Mouse (Mus musculus) heart, adult 2 months (tissue): ENCODE measurements around the gene Gm49673. TPM values are rescaled to one million over a fixed set of nuclear protein-coding genes. Genes with fewer than 3 reads are reported as not detected.
"Not testable (repeated sequence)": the region's sequence is repeated elsewhere in the genome, so short reads cannot be mapped to it uniquely, and the experiment has no call there.

ENCODE experiments used
- DNase-seq, 2 experiments: peaks; one replicate each; pipeline ENCODE4 v3.0.0; 2021
- H3K27ac ChIP-seq: fragments of 200-600 bp; 2 replicates; pipeline ENCODE4 v1.8.1; 2022
- H3K27me3 ChIP-seq: fragments of 200-500 bp; 2 replicates; pipeline ENCODE4 v1.6.1; 2012; ENCODE audit warnings: mild to moderate bottlenecking, low read length, inconsistent platforms, mixed read lengths; ENCODE audit not compliant: control insufficient read depth, insufficient read depth
- H3K36me3 ChIP-seq: fragments of 200-500 bp; 2 replicates; pipeline ENCODE4 v1.6.1; 2012; ENCODE audit warnings: low read length, inconsistent platforms; ENCODE audit not compliant: control insufficient read depth, insufficient read depth
- H3K4me1 ChIP-seq: fragments of 200-500 bp; 2 replicates; pipeline ENCODE4 v1.6.1; 2011; ENCODE audit warnings: low read length; ENCODE audit not compliant: control insufficient read depth, insufficient read depth
- H3K4me3 ChIP-seq: fragments of 200-600 bp; 2 replicates; pipeline ENCODE4 v1.8.1; 2022
- H3K79me2 ChIP-seq: fragments of 200-500 bp; replicated peaks from 2 replicates; pipeline ENCODE4 v1.6.1; 2012; ENCODE audit warnings: mild to moderate bottlenecking, inconsistent platforms, low read length, moderate library complexity, mixed read lengths; ENCODE audit not compliant: control insufficient read depth, insufficient read depth
- H3K9ac ChIP-seq: fragments of 200-500 bp; 2 replicates; pipeline ENCODE4 v1.6.1; 2012; ENCODE audit warnings: low read depth, mild to moderate bottlenecking, control low read depth, inconsistent platforms, low read length, mixed read lengths
- CTCF ChIP-seq: fragments of 200-600 bp; IDR thresholded peaks from 2 replicates; pipeline ENCODE4 v1.8.1; 2022; ENCODE audit warnings: antibody characterized with exemption, mild to moderate bottlenecking, moderate library complexity
- EP300 ChIP-seq: fragments of 200-500 bp; IDR thresholded peaks from 2 replicates; pipeline ENCODE4 v1.6.1; 2011; ENCODE audit warnings: low read depth, low read length, control low read depth; ENCODE audit not compliant: insufficient read depth
- POLR2A ChIP-seq: fragments of 200-500 bp; IDR thresholded peaks from 2 replicates; pipeline ENCODE4 v1.6.1; 2011; ENCODE audit warnings: mild to moderate bottlenecking, low read depth, low read length, control low read depth; ENCODE audit not compliant: insufficient read depth
- WGBS: fragments of 180-500 bp; shearing (Covaris S2); methylation state at CpG from one replicate; pipeline ENCODE4 v1.1.7; 2018; 5-methylcytosine and 5-hydroxymethylcytosine counted together
- intact Hi-C: fragments of 180-260 bp; cut with DNase I; formaldehyde crosslinking; loops from one replicate; pipeline ENCODE4 v1.15.1; 2025
- polyA plus RNA-seq: library from polyadenylated mRNA; depleted of rRNA; stranded (reverse); fragments of >200 nt; gene quantifications from 2 replicates; pipeline ENCODE4 v1.2.3, GENCODE M21; 2012
- total RNA-seq, 2 experiments: library from RNA; stranded (reverse); gene quantifications; 2 replicates each; pipeline ENCODE4 v1.2.3; 2021

Gm49673 gene
- total and polyA plus RNA-seq, 3 experiments = not detected

DNA sequence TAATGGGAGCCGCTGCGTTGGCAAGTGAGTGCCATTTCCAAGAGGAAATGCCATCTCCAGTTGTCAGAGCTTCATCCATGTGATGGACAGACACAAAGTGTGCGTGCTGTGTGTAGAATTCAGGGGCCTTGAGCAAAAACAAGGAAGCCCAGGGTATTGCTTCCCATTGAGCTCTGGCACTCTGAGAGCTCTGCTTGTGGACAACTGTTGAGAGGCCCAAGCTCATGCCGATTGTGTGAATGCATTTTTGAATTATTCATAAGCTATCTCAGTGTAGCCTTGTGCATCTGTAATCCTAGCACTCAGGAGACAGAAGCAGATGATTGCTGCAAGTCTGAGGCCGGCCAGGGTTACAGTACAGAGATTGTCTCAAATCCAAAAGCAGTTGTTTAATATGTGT lies 29.5 kb upstream of the Gm49673 start:
- Histone ChIP-seq H3K4me3 (no peak overlapping the region), H3K36me3 (no peaks in the 10 kb centered on the region; the same call in 1 of the 2 replicates), H3K79me2 (no peaks in the 10 kb centered on the region), H3K4me1 (no peaks in the 10 kb centered on the region), H3K27me3 (no peaks in the 10 kb centered on the region), H3K9ac (no peak overlapping the region), H3K27ac (no peak overlapping the region)
- WGBS = 92% methylated on average over 5 of the region's 5 CpGs
- DNase-seq = no peak
- TF ChIP-seq CTCF (no peak), EP300 (no peak), POLR2A (no peak)
- intact Hi-C loops = no loop called here

DNA sequence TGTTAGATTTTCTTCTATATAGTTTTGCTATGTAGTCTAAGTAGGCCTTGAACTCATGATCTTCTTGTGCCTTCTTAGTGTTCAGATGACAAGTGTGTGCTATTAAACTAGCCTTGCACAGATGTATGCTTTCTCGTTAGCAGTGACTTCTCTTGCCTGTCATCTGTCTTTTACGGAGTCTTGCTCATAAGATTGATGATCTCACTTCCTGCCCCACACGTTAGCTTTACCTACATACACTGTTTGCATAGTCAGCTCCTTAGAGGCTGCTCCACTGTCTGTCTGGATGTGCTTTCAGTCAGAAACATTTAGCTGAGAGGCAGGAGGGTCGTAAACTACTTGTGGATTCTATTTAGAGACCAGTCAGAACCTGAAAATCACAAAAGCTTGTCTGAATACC lies 23.5 kb upstream of the Gm49673 start:
- Histone ChIP-seq H3K9ac (no peak overlapping the region), H3K27me3 (no peaks in the 10 kb centered on the region), H3K79me2 (no peaks in the 10 kb centered on the region), H3K4me3 (no peak overlapping the region), H3K4me1 (no peaks in the 10 kb centered on the region), H3K36me3 (peaks cover 5% of the 10 kb centered on the region), H3K27ac (no peak overlapping the region)
- intact Hi-C loops = no loop called here
- TF ChIP-seq POLR2A (no peak), EP300 (no peak), CTCF (no peak)
- WGBS = 62% methylated on average over 4 of the region's 4 CpGs
- DNase-seq = no peak

DNA sequence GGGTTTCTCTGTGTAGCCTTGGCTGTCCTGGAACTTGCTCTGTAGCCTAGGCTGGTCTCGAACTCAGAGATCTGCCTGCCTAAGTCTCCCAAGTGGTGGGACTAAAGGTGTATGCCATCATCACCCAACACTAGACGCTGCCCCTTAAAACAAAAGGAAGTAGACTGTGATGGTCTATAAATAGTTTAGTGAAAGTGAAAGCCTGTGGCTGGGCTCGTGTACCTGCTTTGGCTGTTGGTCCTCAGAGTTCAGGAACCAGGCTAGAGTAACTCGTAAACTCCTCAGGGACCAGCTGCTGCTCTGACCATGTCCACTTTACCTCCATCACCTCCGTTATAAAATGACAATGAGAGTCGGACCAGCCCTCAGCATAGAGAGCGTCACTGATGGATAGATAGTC lies 22.7 kb upstream of the Gm49673 start:
- Histone ChIP-seq H3K79me2 (no peaks in the 10 kb centered on the region), H3K27me3 (no peaks in the 10 kb centered on the region), H3K4me1 (no peaks in the 10 kb centered on the region), H3K9ac (no peak overlapping the region), H3K36me3 (peaks cover 5% of the 10 kb centered on the region), H3K4me3 (no peak overlapping the region), H3K27ac (no peak overlapping the region)
- TF ChIP-seq POLR2A (no peak), EP300 (no peak), CTCF (no peak)
- WGBS = 64% methylated on average over 7 of the region's 7 CpGs
- intact Hi-C loops = no loop called here
- no peak for DNase-seq

DNA sequence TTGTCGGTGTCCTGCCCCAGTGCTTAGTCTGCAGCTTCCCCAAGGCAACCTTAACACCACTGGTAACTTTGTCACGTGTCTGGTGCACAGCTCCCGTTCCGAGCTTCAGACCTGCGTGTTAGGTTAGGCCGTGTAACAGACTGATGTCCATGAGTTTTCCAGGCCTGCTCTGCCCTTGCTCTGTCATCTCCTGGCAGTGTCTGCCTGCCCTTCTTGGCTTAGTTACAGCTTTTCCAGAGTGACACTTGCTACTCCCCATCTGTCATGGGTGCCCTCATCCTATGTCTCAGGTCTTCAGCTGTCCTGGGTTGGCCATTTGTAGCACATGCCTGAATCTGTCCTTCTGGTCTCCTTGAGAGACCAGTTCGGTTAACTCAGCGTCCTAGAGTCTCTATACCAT lies 19.8 kb upstream of the Gm49673 start:
- H3K27ac ChIP-seq, H3K79me2 ChIP-seq, intact Hi-C loops, H3K9ac ChIP-seq, H3K27me3 ChIP-seq, H3K36me3 ChIP-seq, H3K4me1 ChIP-seq, H3K4me3 ChIP-seq: not testable (repeated sequence)
- WGBS = 68% methylated on average over 7 of the region's 8 CpGs
- DNase-seq = peak; percentile 31 to 34

DNA sequence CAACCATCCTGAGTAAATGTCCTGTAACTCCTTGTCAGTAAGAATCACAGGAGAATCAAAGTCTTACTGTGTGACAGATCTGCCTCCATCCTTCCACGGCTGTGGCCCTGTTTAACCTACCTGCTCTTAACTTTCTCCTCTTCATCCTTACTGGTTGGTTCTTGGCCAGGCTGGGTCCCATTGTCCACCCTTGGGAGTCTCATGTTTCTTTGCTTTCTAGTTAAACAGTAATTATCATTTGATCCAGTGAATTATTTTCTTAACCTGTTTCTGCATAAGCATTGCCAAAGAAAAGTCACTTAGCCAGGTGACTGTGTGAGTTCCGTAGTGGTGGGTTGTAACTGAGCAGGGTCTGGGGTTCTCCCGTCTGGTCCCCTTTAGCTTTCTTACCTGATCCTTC lies 18.9 kb upstream of the Gm49673 start:
- intact Hi-C loops, H3K4me3 ChIP-seq: not testable (repeated sequence)
- WGBS = 75% methylated on average over 2 of the region's 3 CpGs

DNA sequence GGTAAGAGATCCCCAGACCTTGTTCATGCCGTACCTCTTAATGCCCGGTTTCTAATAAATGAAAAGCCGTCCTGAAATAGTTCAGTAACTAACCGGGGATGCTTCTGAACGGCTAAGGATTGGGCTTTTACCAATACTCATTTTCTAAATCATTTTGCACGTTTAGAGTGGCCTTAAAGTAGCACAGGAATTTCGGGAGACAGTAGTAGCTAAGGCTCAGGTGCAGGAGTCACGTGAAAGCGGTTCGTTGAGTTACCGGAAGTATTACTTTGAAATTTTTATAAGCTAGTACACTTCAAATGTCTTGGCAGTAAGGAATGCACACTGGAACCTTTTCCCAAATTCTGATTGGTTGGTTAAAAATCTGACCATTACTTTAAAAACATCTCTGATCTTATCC lies 18.4 kb upstream of the Gm49673 start:
- H3K36me3 ChIP-seq, H3K27ac ChIP-seq, H3K9ac ChIP-seq, DNase-seq, H3K27me3 ChIP-seq, H3K4me1 ChIP-seq, intact Hi-C loops, H3K79me2 ChIP-seq: not testable (repeated sequence)
- H3K4me3 ChIP-seq = peak overlapping the region; percentile 43
- WGBS = 0% methylated on average over 11 of the region's 11 CpGs

More for the DNA sequence above, 18.9 kb upstream of the Gm49673 start:
- not testable (repeated sequence) for DNase-seq, H3K27ac ChIP-seq, H3K4me1 ChIP-seq, H3K27me3 ChIP-seq, H3K36me3 ChIP-seq, H3K9ac ChIP-seq, H3K79me2 ChIP-seq

DNA sequence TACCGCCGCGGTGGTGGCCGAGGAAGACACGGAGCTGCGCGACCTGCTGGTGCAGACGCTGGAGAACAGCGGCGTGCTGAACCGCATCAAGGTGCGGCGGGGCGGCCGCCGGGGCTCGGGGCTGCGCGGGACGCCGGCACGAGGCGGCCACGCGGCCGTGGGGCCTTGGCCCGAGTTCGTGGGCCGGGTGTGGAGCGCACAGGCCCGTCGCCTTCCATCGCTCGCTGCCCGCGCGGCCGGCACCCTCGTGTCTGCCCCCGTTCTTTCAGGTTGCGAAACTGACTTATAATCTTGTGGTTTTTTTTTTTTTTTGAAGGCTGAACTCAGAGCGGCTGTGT lies 18.0 kb upstream of the Gm49673 start:
- H3K27ac ChIP-seq, intact Hi-C loops: not testable (repeated sequence)

DNA sequence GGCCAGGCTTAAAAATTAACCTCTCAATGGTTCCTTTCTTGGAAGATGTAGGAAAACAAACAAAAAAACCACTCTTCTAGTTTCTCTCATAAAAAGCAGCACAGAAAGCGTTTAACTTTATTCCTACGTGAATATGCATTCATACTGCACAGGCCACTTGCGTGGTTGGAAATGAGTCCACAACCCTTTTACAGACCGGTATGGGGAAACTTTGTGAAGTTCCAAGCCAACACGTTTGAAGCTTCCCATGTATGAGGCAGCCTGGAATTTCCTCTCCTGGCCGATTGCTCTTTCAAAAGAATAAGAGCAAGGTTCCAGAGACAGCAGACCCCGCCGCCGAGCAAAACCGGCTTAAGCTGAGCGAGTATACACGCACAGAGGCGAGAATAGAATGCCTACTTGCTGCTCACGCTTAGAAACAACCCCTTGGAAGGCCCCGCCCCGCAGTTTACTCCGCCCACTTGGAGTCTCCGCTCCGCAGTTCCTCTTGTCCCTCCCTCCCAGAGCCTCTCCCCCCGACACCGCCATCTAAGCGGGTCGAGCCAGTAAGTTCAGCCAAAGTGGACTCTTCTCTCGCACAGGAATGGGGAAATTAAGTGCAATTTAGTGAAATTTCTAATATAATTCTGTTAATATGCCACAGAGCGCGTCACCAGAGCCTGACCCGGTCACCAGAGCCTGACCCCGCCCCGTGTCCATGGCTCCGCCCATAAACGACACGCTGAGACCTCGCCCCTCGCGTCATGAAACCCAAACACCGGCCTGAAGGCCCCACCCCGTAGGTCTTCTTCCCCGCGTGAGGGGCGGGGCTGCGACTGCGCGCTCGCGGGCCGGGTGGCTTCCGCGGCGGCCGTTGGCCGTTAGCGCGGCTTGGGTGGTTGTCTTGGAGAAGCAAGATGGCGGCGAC lies 17.4 kb upstream of the Gm49673 start, which contains the start of gene Fgfr1op:
Gene Fgfr1op (plus strand): TSS at position 801 of the 907 bp plus-strand sequence.
- H3K79me2 ChIP-seq, H3K36me3 ChIP-seq, H3K27me3 ChIP-seq, intact Hi-C loops, H3K4me1 ChIP-seq: not testable (repeated sequence)
- WGBS = under 1% methylated on average over 20 of the region's 55 CpGs
- DNase-seq = peak; percentile 83 to 85
- H3K27ac ChIP-seq = peak within 1 kb of the TSS; percentile 80
- H3K9ac ChIP-seq = peak within 1 kb of the TSS; percentile 83
- H3K4me3 ChIP-seq = peak within 1 kb of the TSS; percentile 56

More for the DNA sequence above, 18.0 kb upstream of the Gm49673 start:
- peak; percentile 70 to 76 for DNase-seq
- H3K36me3 ChIP-seq, H3K4me1 ChIP-seq, H3K27me3 ChIP-seq, H3K79me2 ChIP-seq: not testable (repeated sequence)
- Histone ChIP-seq H3K4me3 (peak overlapping the region; percentile 43), H3K9ac (peak overlapping the region; percentile 83)
- WGBS = 1% methylated on average over 39 of the region's 42 CpGs
